Mouse (Mus musculus): ENCODE results near the gene Rybp. TPM values are rescaled to one million over a fixed set of nuclear protein-coding genes. Genes with fewer than 3 reads are reported as not detected.

Rybp gene
- polyA plus RNA-seq, 1 experiment from 2014 or later: 15.8 TPM

- Histone ChIP-seq H3K4me3 (peak overlapping the region; percentile 83), H3K27me3 (replicated peaks; ENCODE audit: low read depth, poor library complexity, severe bottlenecking) (peaks cover 31% of the 10 kb centered on the region), H3K27ac (replicated peaks) (peak overlapping the region; percentile 99), H3K36me3 (replicated peaks) (peaks cover 9% of the 10 kb centered on the region; the same call in 1 of the 2 replicates), H3K9me3 (no peaks in the 10 kb centered on the region), H3K4me1 (peaks cover 37% of the 10 kb centered on the region)
- DNase-seq (ENCODE audit: low spot score): no peak
- 1% methylated on average over 18 of the region's 18 CpGs for WGBS
Measured at GRCm38 (mm10) chr6:100285985-100286572, 1.2 kb downstream of the Rybp start.

GRCm38 (mm10) chr6:100278841-100279240, 8.4 kb downstream of the Rybp start:
- H3K27ac ChIP-seq (replicated peaks): no peak overlapping the region
- H3K4me1 ChIP-seq: peaks cover 17% of the 10 kb centered on the region
- 80% methylated on average over 1 of the region's 1 CpGs for WGBS
- H3K4me3 ChIP-seq: no peak overlapping the region
- H3K36me3 ChIP-seq (replicated peaks): peaks cover 23% of the 10 kb centered on the region; the same call in 1 of the 2 replicates
- no peak for DNase-seq (ENCODE audit: low spot score)
- no peaks in the 10 kb centered on the region for H3K27me3 ChIP-seq (replicated peaks; ENCODE audit: low read depth, poor library complexity, severe bottlenecking)
- H3K9me3 ChIP-seq: no peaks in the 10 kb centered on the region

GRCm38 (mm10) chr6:100276344-100276743, 10.9 kb downstream of the Rybp start:
- Histone ChIP-seq H3K4me3 (no peak overlapping the region), H3K4me1 (peaks cover 15% of the 10 kb centered on the region), H3K9me3 (no peaks in the 10 kb centered on the region), H3K27ac (replicated peaks) (no peak overlapping the region), H3K27me3 (replicated peaks; ENCODE audit: low read depth, poor library complexity, severe bottlenecking) (no peaks in the 10 kb centered on the region), H3K36me3 (replicated peaks) (peaks cover 17% of the 10 kb centered on the region; the same call in 1 of the 2 replicates)
- DNase-seq (ENCODE audit: low spot score): no peak
- WGBS: 87% methylated on average over 3 of the region's 3 CpGs

- Histone ChIP-seq H3K9me3 (no peaks in the 10 kb centered on the region), H3K36me3 (replicated peaks) (peaks cover 13% of the 10 kb centered on the region; the same call in 1 of the 2 replicates), H3K27me3 (replicated peaks; ENCODE audit: low read depth, poor library complexity, severe bottlenecking) (no peaks in the 10 kb centered on the region), H3K27ac (replicated peaks) (no peak overlapping the region), H3K4me3 (no peak overlapping the region), H3K4me1 (peaks cover 15% of the 10 kb centered on the region)
- DNase-seq (ENCODE audit: low spot score): no peak
Measured at GRCm38 (mm10) chr6:100275643-100276042, 11.6 kb downstream of the Rybp start.

GRCm38 (mm10) chr6:100273556-100273955, 13.7 kb downstream of the Rybp start:
- Histone ChIP-seq H3K36me3 (replicated peaks) (peaks cover 9% of the 10 kb centered on the region; the same call in 1 of the 2 replicates), H3K27me3 (replicated peaks; ENCODE audit: low read depth, poor library complexity, severe bottlenecking) (no peaks in the 10 kb centered on the region), H3K27ac (replicated peaks) (no peak overlapping the region), H3K4me1 (peaks cover 9% of the 10 kb centered on the region), H3K9me3 (no peaks in the 10 kb centered on the region), H3K4me3 (no peak overlapping the region)
- WGBS: 84% methylated on average over 1 of the region's 1 CpGs
- DNase-seq (ENCODE audit: low spot score): no peak

GRCm38 (mm10) chr6:100271992-100272391, 15.3 kb downstream of the Rybp start:
- Histone ChIP-seq H3K27me3 (replicated peaks; ENCODE audit: low read depth, poor library complexity, severe bottlenecking) (no peaks in the 10 kb centered on the region), H3K9me3 (no peaks in the 10 kb centered on the region), H3K27ac (replicated peaks) (no peak overlapping the region), H3K36me3 (replicated peaks) (peaks cover 9% of the 10 kb centered on the region; the same call in 1 of the 2 replicates), H3K4me1 (peaks cover 2% of the 10 kb centered on the region), H3K4me3 (no peak overlapping the region)
- no peak for DNase-seq (ENCODE audit: low spot score)
- 87% methylated on average over 3 of the region's 3 CpGs for WGBS

- no peak for DNase-seq (ENCODE audit: low spot score)
- H3K27ac ChIP-seq (replicated peaks): no peak overlapping the region
- no peaks in the 10 kb centered on the region for H3K4me1 ChIP-seq
- no peak overlapping the region for H3K4me3 ChIP-seq
- H3K36me3 ChIP-seq (replicated peaks): peaks cover 12% of the 10 kb centered on the region; the same call in 1 of the 2 replicates
- H3K9me3 ChIP-seq: no peaks in the 10 kb centered on the region
- WGBS: 85% methylated on average over 2 of the region's 2 CpGs
- no peaks in the 10 kb centered on the region for H3K27me3 ChIP-seq (replicated peaks; ENCODE audit: low read depth, poor library complexity, severe bottlenecking)
Measured at GRCm38 (mm10) chr6:100270765-100271164, 16.5 kb downstream of the Rybp start.

GRCm38 (mm10) chr6:100259607-100260006, 27.7 kb downstream of the Rybp start:
- H3K36me3 ChIP-seq (replicated peaks): no peaks in the 10 kb centered on the region
- H3K27ac ChIP-seq (replicated peaks): no peak overlapping the region
- DNase-seq (ENCODE audit: low spot score): no peak
- no peak overlapping the region for H3K4me3 ChIP-seq
- H3K4me1 ChIP-seq: peaks cover 15% of the 10 kb centered on the region; the same call in 1 of the 2 replicates
- no peaks in the 10 kb centered on the region for H3K9me3 ChIP-seq
- H3K27me3 ChIP-seq (replicated peaks; ENCODE audit: low read depth, poor library complexity, severe bottlenecking): no peaks in the 10 kb centered on the region
- WGBS: 95% methylated on average over 1 of the region's 1 CpGs

- Histone ChIP-seq H3K4me3 (no peak overlapping the region), H3K36me3 (replicated peaks) (no peaks in the 10 kb centered on the region), H3K4me1 (peaks cover 18% of the 10 kb centered on the region; the same call in 1 of the 2 replicates), H3K9me3 (no peaks in the 10 kb centered on the region), H3K27ac (replicated peaks) (no peak overlapping the region), H3K27me3 (replicated peaks; ENCODE audit: low read depth, poor library complexity, severe bottlenecking) (no peaks in the 10 kb centered on the region)
- no peak for DNase-seq (ENCODE audit: low spot score)
Measured at GRCm38 (mm10) chr6:100258278-100258677, 29.0 kb downstream of the Rybp start.

GRCm38 (mm10) chr6:100255411-100255810, 31.9 kb downstream of the Rybp start:
- no peaks in the 10 kb centered on the region for H3K36me3 ChIP-seq (replicated peaks)
- no peak overlapping the region for H3K4me3 ChIP-seq
- no peaks in the 10 kb centered on the region for H3K9me3 ChIP-seq
- no peak for DNase-seq (ENCODE audit: low spot score)
- H3K27me3 ChIP-seq (replicated peaks; ENCODE audit: low read depth, poor library complexity, severe bottlenecking): no peaks in the 10 kb centered on the region
- WGBS: 93% methylated on average over 1 of the region's 1 CpGs
- H3K27ac ChIP-seq (replicated peaks): no peak overlapping the region
- peaks cover 15% of the 10 kb centered on the region; the same call in 1 of the 2 replicates for H3K4me1 ChIP-seq

- Histone ChIP-seq H3K9me3 (no peaks in the 10 kb centered on the region), H3K36me3 (replicated peaks) (no peaks in the 10 kb centered on the region), H3K27ac (replicated peaks) (no peak overlapping the region), H3K27me3 (replicated peaks; ENCODE audit: low read depth, poor library complexity, severe bottlenecking) (no peaks in the 10 kb centered on the region), H3K4me3 (no peak overlapping the region), H3K4me1 (peaks cover 15% of the 10 kb centered on the region; the same call in 1 of the 2 replicates)
- DNase-seq (ENCODE audit: low spot score): no peak
- WGBS: 83% methylated on average over 1 of the region's 1 CpGs
Measured at GRCm38 (mm10) chr6:100254671-100255070, 32.6 kb downstream of the Rybp start.

- peaks cover 6% of the 10 kb centered on the region; the same call in 1 of the 2 replicates for H3K36me3 ChIP-seq (replicated peaks)
- peaks cover 6% of the 10 kb centered on the region for H3K4me1 ChIP-seq
- no peak overlapping the region for H3K27ac ChIP-seq (replicated peaks)
- DNase-seq (ENCODE audit: low spot score): no peak
- no peak overlapping the region for H3K4me3 ChIP-seq
- H3K27me3 ChIP-seq (replicated peaks; ENCODE audit: low read depth, poor library complexity, severe bottlenecking): no peaks in the 10 kb centered on the region
- 77% methylated on average over 3 of the region's 3 CpGs for WGBS
- no peaks in the 10 kb centered on the region for H3K9me3 ChIP-seq
Measured at GRCm38 (mm10) chr6:100244474-100244873, 42.8 kb downstream of the Rybp start.

- no peak overlapping the region for H3K27ac ChIP-seq (replicated peaks)
- no peaks in the 10 kb centered on the region for H3K9me3 ChIP-seq
- no peak overlapping the region for H3K4me3 ChIP-seq
Measured at GRCm38 (mm10) chr6:100235036-100235435, 52.2 kb downstream of the Rybp start.

More at GRCm38 (mm10) chr6:100235036-100235435, 52.2 kb downstream of the Rybp start:
- Histone ChIP-seq H3K27me3 (replicated peaks; ENCODE audit: low read depth, poor library complexity, severe bottlenecking) (no peaks in the 10 kb centered on the region), H3K36me3 (replicated peaks) (peaks cover 17% of the 10 kb centered on the region), H3K4me1 (peaks cover 25% of the 10 kb centered on the region)
- DNase-seq (ENCODE audit: low spot score): no peak

Data from embryonic facial prominence, embryonic 10.5 days (tissue).